Mouse (Mus musculus) bone marrow macrophage, adult 2 months (primary cell): ENCODE results near the gene Mtmr3. TPM values are rescaled to one million over a fixed set of nuclear protein-coding genes. Genes with fewer than 3 reads are reported as not detected.
"Not testable (repeated sequence)": the region's sequence is repeated elsewhere in the genome, so short reads cannot be mapped to it uniquely, and the experiment has no call there.

Source experiments
- H3K27ac ChIP-seq: 2 replicates; pipeline ENCODE4 v1.5.1; 2012; ENCODE audit warnings: low read depth, low read length; ENCODE audit not compliant: insufficient read depth
- H3K4me1 ChIP-seq: 2 replicates; pipeline ENCODE4 v1.6.1; 2012; ENCODE audit warnings: low read length; ENCODE audit not compliant: control insufficient read depth, insufficient read depth
- H3K4me3 ChIP-seq: 2 replicates; pipeline ENCODE4 v1.5.1; 2012; ENCODE audit warnings: mild to moderate bottlenecking, low read length, moderate library complexity; ENCODE audit not compliant: insufficient read depth
- CTCF ChIP-seq: IDR thresholded peaks from 2 replicates; pipeline ENCODE4 v1.5.1; 2012; ENCODE audit warnings: low read depth, mild to moderate bottlenecking, low read length, moderate library complexity
- POLR2A ChIP-seq: IDR thresholded peaks from 2 replicates; pipeline ENCODE4 v1.6.1; 2012; ENCODE audit warnings: mild to moderate bottlenecking, low read depth, low read length, borderline replicate concordance
- polyA plus RNA-seq: library from polyadenylated mRNA; stranded (reverse); fragments of >200 nt; gene quantifications from 2 replicates; pipeline ENCODE4 v1.2.4, GENCODE M21; 2012; ENCODE audit not compliant: missing spikeins, insufficient read depth, insufficient read length

Mtmr3 gene
- polyA plus RNA-seq, 1 experiment: 43.5 TPM

DNA sequence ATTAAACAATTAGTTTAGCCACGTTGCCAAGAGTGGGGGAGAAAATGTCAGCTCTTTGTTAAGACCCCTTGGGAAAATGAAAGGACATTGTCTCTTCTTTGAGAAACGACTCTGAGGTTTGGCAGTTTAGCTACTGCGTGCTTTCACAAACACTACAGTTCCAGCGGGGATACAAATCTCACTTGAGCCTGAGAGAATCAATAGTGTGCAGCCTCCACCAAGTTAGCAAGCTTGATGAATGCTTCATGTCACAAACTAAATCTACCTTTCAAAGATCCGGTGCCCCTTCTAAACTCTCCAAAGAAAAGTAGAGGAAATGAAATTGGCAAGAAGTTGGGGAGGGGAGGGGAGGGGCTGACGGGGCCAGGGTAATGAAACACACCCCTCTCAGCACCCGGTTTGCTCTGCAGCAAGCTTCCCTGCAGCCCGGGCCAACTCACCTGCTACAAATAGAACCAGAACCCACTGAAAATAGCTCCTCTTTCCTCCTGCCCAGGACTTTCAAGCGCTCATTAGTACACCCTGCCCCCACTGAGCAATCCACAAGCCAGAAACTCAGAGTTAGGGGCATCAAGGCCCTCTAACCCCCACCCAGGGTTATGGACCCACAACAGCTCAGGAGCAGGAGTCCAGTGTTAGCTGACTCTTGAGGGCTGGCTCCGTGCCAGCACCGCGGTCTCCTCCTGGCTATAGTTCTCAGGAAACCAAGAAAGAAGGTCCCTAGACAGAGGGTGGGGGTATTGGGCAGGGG lies 8.2 kb upstream of the Mtmr3 start:
- no peak overlapping the region for H3K27ac ChIP-seq
- TF ChIP-seq CTCF: 0 out of 2 replicates have a peak, but pooled peaks have one; percentile 12
- TF ChIP-seq POLR2A: no peak
- H3K4me3 ChIP-seq: no peak overlapping the region
- peaks cover 23% of the 10 kb centered on the region for H3K4me1 ChIP-seq

DNA sequence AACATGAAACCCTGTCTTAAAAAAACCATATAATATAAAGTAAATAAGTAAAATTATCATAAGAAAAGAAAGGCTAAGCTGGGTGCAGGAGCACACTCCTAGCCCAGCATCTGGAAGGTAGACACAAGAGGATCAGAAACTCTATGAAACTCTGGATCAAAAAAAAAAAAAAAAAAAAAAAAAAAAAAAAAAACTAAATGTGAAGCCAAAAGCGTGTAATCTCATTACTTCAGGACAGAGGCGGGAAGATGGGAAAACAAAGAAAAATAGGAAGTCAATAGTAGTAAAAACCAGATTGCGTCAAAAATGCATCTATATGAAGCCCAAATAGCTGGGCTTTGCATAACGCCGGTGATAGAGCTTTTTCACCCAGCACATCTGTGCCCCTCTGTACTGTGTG lies 7.2 kb upstream of the Mtmr3 start:
- TF ChIP-seq CTCF (no peak), POLR2A (no peak)
- Histone ChIP-seq H3K27ac (no peak overlapping the region), H3K4me3 (no peak overlapping the region), H3K4me1 (peaks cover 27% of the 10 kb centered on the region)

DNA sequence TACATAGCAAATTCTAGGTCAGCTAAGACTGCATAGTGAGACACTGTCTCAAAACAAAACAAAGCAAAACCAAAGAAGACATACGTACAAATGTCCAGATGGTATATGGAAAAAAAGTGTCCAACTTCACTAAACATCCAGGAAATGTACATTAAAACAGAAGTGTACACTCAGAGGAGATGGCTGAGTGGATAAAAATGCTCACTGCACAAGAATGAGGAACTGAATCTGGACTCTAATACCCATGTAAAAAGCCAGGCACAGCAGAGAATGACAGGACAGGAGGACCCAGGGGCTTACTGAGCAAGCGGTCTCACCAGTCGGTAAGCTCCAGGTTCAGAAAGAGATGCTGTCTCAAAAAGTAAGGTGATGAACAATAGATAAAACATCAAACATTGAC lies 5.3 kb upstream of the Mtmr3 start:
- 0 out of 2 replicates have a peak overlapping the region, but pooled peaks have one; percentile 9 for H3K4me3 ChIP-seq
- H3K4me1 ChIP-seq: peaks cover 38% of the 10 kb centered on the region
- H3K27ac ChIP-seq: peak overlapping the region; percentile 72
- TF ChIP-seq CTCF: no peak
- TF ChIP-seq POLR2A: no peak

DNA sequence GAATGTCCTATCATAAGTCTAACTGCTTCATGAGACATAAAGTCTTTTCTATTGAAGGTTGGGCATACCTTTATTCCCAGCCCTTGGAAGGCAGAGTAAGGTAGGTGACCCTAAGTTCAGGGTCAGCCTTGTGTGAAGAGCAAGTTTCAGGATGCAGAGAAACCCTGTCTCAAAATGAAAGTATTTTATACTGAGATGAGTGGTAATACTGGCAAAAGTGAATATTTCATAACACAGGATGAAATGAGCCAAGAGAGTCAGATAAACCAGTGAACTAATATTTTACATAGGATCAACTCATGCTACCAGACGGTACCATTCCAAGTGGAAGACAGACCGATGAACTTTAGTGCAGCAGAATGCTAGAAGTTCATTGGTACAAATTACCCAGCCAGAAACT lies 3.7 kb upstream of the Mtmr3 start:
- no peak for TF ChIP-seq CTCF
- H3K4me1 ChIP-seq: peaks cover 38% of the 10 kb centered on the region
- no peak overlapping the region for H3K4me3 ChIP-seq
- H3K27ac ChIP-seq: no peak overlapping the region

DNA sequence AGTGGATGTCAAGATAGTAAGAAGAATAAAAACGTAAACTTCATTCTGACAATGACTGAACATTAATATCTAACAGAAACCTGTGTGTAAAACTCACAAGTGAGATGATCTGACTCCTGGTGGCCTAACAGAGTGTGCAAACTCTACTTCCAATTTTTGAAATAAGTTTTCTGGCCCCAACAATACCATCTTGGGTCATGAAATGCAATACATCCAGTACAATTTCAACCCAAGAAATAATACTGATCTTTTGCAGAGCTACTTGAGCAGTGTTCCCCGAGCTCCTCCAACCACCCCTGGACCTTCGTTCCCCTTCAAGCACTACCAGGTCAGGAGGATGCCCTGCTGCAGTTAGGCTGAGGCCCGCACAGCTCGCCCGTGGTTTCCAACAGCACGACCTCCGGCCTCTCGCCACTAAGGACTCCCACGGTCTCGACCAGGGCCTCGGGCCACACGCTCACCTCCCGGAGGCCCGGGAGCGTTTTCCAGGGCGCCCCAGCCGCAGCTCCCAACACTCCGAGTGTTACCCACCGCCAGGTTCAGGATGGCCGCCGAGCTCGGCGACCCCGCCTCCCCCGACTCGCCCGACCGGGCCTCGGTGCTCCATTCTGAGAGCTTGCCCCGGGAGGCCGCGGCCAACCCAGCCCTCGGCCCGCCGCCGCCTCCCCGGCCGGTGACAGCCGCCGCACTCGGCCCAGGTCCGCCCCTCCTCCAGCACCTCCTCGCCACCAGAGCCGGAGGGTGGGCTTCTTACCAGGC lies 635 bp downstream of the Mtmr3 start:
- peak overlapping the region; percentile 89 for H3K27ac ChIP-seq
- peak overlapping the region; percentile 97 for H3K4me3 ChIP-seq
- no peak for TF ChIP-seq CTCF
- TF ChIP-seq POLR2A: no peak
- peaks cover 37% of the 10 kb centered on the region for H3K4me1 ChIP-seq

DNA sequence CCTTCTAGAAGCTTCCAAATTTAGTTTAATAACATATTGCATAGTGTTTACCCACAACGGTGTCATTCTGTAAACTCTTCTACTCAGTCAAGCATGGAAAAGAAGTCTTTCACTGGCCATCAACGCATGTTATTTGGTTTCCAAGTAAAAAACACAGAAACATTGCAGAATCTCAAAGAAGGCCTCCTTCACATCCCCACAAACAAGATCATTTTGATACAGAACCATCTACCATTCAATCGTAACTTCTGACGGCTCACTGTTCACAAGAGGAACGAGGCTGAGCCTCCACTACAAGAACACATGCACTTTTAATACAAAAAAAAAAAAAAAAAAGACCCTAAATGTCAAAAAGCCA lies 1.2 kb downstream of the Mtmr3 start:
- H3K4me3 ChIP-seq: peak overlapping the region; percentile 97
- peaks cover 34% of the 10 kb centered on the region for H3K4me1 ChIP-seq
- TF ChIP-seq CTCF: no peak
- no peak for TF ChIP-seq POLR2A
- H3K27ac ChIP-seq: peak overlapping the region; percentile 19; the same call in 1 of the 2 replicates

DNA sequence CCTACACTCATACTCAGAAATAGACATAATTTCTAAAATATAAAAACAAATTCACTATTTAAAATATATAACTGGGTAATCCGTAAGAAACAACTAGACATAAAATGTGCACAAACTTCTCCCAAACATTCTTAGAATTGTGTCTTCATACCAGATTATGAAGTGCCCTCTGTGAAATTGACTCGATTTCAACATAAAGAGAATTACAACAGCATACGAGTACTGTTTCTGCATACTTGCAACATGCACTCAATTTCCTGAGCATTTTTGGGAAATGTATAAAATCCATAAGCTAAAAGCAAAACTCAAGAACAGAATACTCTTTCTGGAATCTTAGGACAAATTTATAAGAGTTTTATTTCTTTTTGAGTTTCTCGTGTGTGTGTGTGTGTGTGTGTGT lies 2.9 kb downstream of the Mtmr3 start:
- peak overlapping the region; percentile 26 for H3K27ac ChIP-seq
- TF ChIP-seq CTCF (no peak), POLR2A (no peak)
- H3K4me1 ChIP-seq: peaks cover 28% of the 10 kb centered on the region
- H3K4me3 ChIP-seq: peak overlapping the region; percentile 20; the same call in 1 of the 2 replicates

DNA sequence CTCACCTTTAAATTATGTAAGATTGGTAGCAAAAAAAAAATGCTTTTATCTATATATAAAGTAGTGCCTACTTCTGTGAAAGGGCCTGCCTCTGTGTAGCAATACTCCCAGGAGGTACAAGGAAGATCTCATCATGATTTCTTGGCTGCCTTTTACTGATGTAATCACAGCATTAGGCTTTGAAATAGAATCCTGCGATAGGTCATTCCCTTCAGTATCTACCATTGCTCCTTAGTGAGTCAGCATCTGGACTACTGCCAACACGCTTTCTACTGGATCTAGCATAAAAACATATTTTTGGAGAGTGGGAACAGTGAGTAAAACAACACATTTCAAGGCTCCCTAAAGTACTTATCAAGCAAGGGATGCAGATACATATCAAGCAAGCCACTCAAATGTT lies 16.0 kb downstream of the Mtmr3 start:
- H3K27ac ChIP-seq: no peak overlapping the region
- H3K4me1 ChIP-seq: peaks cover 3% of the 10 kb centered on the region
- H3K4me3 ChIP-seq: no peak overlapping the region
- no peak for TF ChIP-seq CTCF
- TF ChIP-seq POLR2A: no peak

DNA sequence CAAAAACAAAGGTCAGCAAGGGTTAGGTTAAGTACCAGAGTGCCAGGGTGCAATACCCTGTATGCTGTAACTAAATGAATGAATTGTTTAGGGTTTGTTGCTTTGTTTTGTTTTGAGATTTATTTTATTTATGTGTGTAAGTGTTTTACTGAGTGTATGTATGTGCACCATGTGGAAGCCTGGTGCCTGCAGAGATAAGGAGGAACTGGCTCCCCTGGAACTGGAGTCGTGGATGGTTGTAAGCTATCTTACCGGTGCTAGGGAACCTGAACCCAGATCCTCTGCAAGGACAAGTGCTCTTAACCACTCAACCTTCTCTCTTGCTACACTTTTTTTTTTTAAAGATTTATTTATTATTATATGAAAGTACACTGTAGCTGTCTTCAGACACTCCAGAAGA lies 17.6 kb downstream of the Mtmr3 start:
- Histone ChIP-seq H3K4me3 (no peak overlapping the region), H3K4me1 (peaks cover 3% of the 10 kb centered on the region), H3K27ac (no peak overlapping the region)
- TF ChIP-seq POLR2A (no peak), CTCF (no peak)

DNA sequence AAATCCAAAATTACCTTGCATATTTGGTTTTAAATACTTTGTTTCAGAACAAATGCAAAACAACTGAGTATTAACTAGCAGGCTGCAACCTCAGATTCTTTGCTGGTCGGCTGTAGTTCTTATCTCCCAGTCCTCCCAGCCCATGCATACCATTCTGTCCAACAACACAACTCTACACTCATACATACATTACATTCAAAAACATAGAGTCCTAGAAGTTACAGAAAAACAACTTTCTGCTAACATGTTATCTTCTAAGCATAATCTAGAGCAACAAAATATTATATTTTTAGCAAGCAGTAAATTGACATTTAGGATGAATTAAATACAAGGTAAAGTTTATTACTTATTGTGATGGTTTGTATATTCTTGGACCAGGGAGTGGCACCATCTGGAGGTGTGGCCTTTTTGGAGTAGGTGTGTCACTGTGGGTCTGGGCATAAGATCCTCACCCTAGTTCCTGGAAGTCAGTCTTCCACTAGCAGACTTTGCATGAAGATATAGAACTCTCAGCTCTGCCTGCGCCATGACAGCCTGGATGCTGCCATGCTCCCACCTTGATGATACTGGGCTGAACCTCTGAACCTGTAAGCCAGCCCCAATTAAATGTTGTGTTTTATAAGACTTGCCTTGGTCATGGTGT lies 18.5 kb downstream of the Mtmr3 start:
- H3K4me3 ChIP-seq, H3K4me1 ChIP-seq, H3K27ac ChIP-seq: not testable (repeated sequence)
